Mouse (Mus musculus) lung, embryonic 14.5 days (tissue): ENCODE results near the gene Ncoa3. TPM values are rescaled to one million over a fixed set of nuclear protein-coding genes. Genes with fewer than 3 reads are reported as not detected.
A peak's percentile ranks its signal among the peaks of the same experiment; 100 is the strongest.
"Not testable (repeated sequence)": the region's sequence is repeated elsewhere in the genome, so short reads cannot be mapped to it uniquely, and the experiment has no call there.

Source experiments
- ATAC-seq: fragments of 200-750 bp; cut with Nextera tagmentation; 2 replicates; pipeline ENCODE4 v1.8.0; 2017; ENCODE audit warnings: mild to moderate bottlenecking, moderate TSS enrichment, moderate library complexity; ENCODE audit not compliant: insufficient read depth
- DNase-seq: peaks from one replicate; pipeline ENCODE4 v3.0.0-alpha.2; 2015
- H3K27ac ChIP-seq: fragments of 300-500 bp; sonication (generic); 2 replicates; pipeline ENCODE4 v1.5.1; 2014; ENCODE audit warnings: low read depth, mild to moderate bottlenecking, moderate library complexity
- H3K27me3 ChIP-seq: fragments of 300-500 bp; sonication (generic); 2 replicates; pipeline ENCODE4 v1.6.1; 2014; ENCODE audit warnings: low read length, control low read depth; ENCODE audit not compliant: insufficient read depth
- H3K36me3 ChIP-seq: fragments of 300-500 bp; sonication (generic); 2 replicates; pipeline ENCODE4 v1.6.1; 2014; ENCODE audit warnings: control low read depth; ENCODE audit not compliant: insufficient read depth
- H3K4me1 ChIP-seq: fragments of 300-500 bp; sonication (generic); 2 replicates; pipeline ENCODE4 v1.6.1; 2014; ENCODE audit warnings: antibody characterized with exemption, control low read depth; ENCODE audit not compliant: insufficient read depth
- H3K4me2 ChIP-seq: fragments of 300-500 bp; sonication (generic); 2 replicates; pipeline ENCODE4 v1.6.1; 2014; ENCODE audit warnings: mild to moderate bottlenecking
- H3K4me3 ChIP-seq: fragments of 300-500 bp; sonication (generic); 2 replicates; pipeline ENCODE4 v1.5.1; 2014; ENCODE audit warnings: low read depth, low read length
- H3K9ac ChIP-seq: fragments of 300-500 bp; sonication (generic); 2 replicates; pipeline ENCODE4 v1.6.1; 2014
- H3K9me3 ChIP-seq: fragments of 300-500 bp; sonication (generic); 2 replicates; pipeline ENCODE4 v1.6.1; 2016; ENCODE audit warnings: low read depth, low read length, control low read depth
- CTCF ChIP-seq: IDR thresholded peaks from 2 replicates; pipeline ENCODE4 v1.5.1; 2016; ENCODE audit warnings: antibody characterized with exemption, low read depth
- WGBS: fragments of 180-500 bp; shearing (Covaris S2); extraction: QIAGEN DNeasy Blood & Tissue Kit; methylation state at CpG from one replicate; pipeline ENCODE4 v1.1.7; 2014; 5-methylcytosine and 5-hydroxymethylcytosine counted together
- polyA plus RNA-seq: library from polyadenylated mRNA; unstranded; fragments of >200 nt; fragmentation: Nextera tagmentation; extraction: Ambion mirVana; gene quantifications from 2 replicates; pipeline ENCODE4 v1.2.1, GENCODE M21; 2014

The Ncoa3 gene
- polyA plus RNA-seq, 1 experiment from 2014 or later, result 17.4 TPM

- H3K9ac ChIP-seq, result no peak overlapping the region
- H3K27ac ChIP-seq, result no peak overlapping the region
- no peak for ATAC-seq
- H3K27me3 ChIP-seq, result no peaks in the 10 kb centered on the region
- DNase-seq, result no peak
- H3K4me3 ChIP-seq, result no peak overlapping the region
- WGBS, result 85% methylated on average over 10 of the region's 10 CpGs
- H3K4me2 ChIP-seq, result no peak overlapping the region
- peaks cover 11% of the 10 kb centered on the region; the same call in 1 of the 2 replicates for H3K36me3 ChIP-seq
- no peaks in the 10 kb centered on the region for H3K9me3 ChIP-seq
- 0 out of 2 replicates have a peak, but pooled peaks cover 4% of the 10 kb centered on the region for H3K4me1 ChIP-seq
- TF ChIP-seq CTCF, result no peak
These were observed 90.2 kb downstream of the Ncoa3 start for GRCm38 (mm10) chr2:166082661-166083060.

GRCm38 (mm10) chr2:166083542-166084031 is 91.2 kb downstream of the Ncoa3 start:
- no peak overlapping the region for H3K9ac ChIP-seq
- no peak for DNase-seq
- WGBS, result 64% methylated on average over 9 of the region's 9 CpGs

GRCm38 (mm10) chr2:166084111-166084510 is 91.7 kb downstream of the Ncoa3 start:
- H3K36me3 ChIP-seq, result peaks cover 8% of the 10 kb centered on the region; the same call in 1 of the 2 replicates
- DNase-seq (no peak), ATAC-seq (no peak)
- H3K9me3 ChIP-seq, result no peaks in the 10 kb centered on the region
- H3K4me3 ChIP-seq, result no peak overlapping the region
- H3K27me3 ChIP-seq, result no peaks in the 10 kb centered on the region
- WGBS, result 83% methylated on average over 7 of the region's 7 CpGs
- H3K4me2 ChIP-seq, result no peak overlapping the region
- H3K4me1 ChIP-seq, result 0 out of 2 replicates have a peak, but pooled peaks cover 4% of the 10 kb centered on the region
- H3K9ac ChIP-seq, result no peak overlapping the region
- no peak for TF ChIP-seq CTCF
- no peak overlapping the region for H3K27ac ChIP-seq

More at GRCm38 (mm10) chr2:166083542-166084031, 91.2 kb downstream of the Ncoa3 start:
- Histone ChIP-seq H3K4me3 (no peak overlapping the region), H3K9me3 (no peaks in the 10 kb centered on the region), H3K36me3 (peaks cover 8% of the 10 kb centered on the region; the same call in 1 of the 2 replicates), H3K27me3 (no peaks in the 10 kb centered on the region), H3K4me1 (0 out of 2 replicates have a peak, but pooled peaks cover 4% of the 10 kb centered on the region), H3K4me2 (no peak overlapping the region), H3K27ac (no peak overlapping the region)
- no peak for TF ChIP-seq CTCF
- no peak for ATAC-seq

- ATAC-seq, H3K9me3 ChIP-seq, H3K4me3 ChIP-seq, H3K4me1 ChIP-seq, H3K27ac ChIP-seq, H3K36me3 ChIP-seq, H3K4me2 ChIP-seq, H3K9ac ChIP-seq, H3K27me3 ChIP-seq: not testable (repeated sequence)
- 31% methylated on average over 6 of the region's 6 CpGs for WGBS
- peak; percentile 82 for DNase-seq
- TF ChIP-seq CTCF, result peak; percentile 87
These were observed 92.5 kb downstream of the Ncoa3 start for GRCm38 (mm10) chr2:166084964-166085363.

GRCm38 (mm10) chr2:166085780-166086179 is 93.3 kb downstream of the Ncoa3 start:
- H3K4me2 ChIP-seq, result no peak overlapping the region
- no peak overlapping the region for H3K4me3 ChIP-seq
- WGBS, result 85% methylated on average over 10 of the region's 10 CpGs
- ATAC-seq (no peak), DNase-seq (no peak)
- H3K27me3 ChIP-seq, result no peaks in the 10 kb centered on the region
- H3K9me3 ChIP-seq, result no peaks in the 10 kb centered on the region
- no peak for TF ChIP-seq CTCF
- no peak overlapping the region for H3K27ac ChIP-seq
- H3K9ac ChIP-seq, result no peak overlapping the region
- H3K4me1 ChIP-seq, result 0 out of 2 replicates have a peak, but pooled peaks cover 3% of the 10 kb centered on the region
- H3K36me3 ChIP-seq, result peaks cover 8% of the 10 kb centered on the region; the same call in 1 of the 2 replicates

GRCm38 (mm10) chr2:166086457-166087233 is 94.2 kb downstream of the Ncoa3 start:
- Histone ChIP-seq H3K27me3 (no peaks in the 10 kb centered on the region), H3K27ac (no peak overlapping the region), H3K9me3 (no peaks in the 10 kb centered on the region), H3K4me3 (no peak overlapping the region), H3K9ac (no peak overlapping the region), H3K4me2 (no peak overlapping the region), H3K36me3 (peaks cover 14% of the 10 kb centered on the region; the same call in 1 of the 2 replicates), H3K4me1 (no peaks in the 10 kb centered on the region)
- DNase-seq (no peak), ATAC-seq (no peak)
- TF ChIP-seq CTCF, result no peak
- 84% methylated on average over 29 of the region's 29 CpGs for WGBS

GRCm38 (mm10) chr2:166088991-166089390 is 96.6 kb downstream of the Ncoa3 start:
- H3K4me3 ChIP-seq, result no peak overlapping the region
- TF ChIP-seq CTCF, result no peak
- no peak overlapping the region for H3K27ac ChIP-seq
- no peak overlapping the region for H3K4me2 ChIP-seq
- no peak overlapping the region for H3K9ac ChIP-seq
- H3K36me3 ChIP-seq, result peaks cover 15% of the 10 kb centered on the region; the same call in 1 of the 2 replicates
- H3K4me1 ChIP-seq, result no peaks in the 10 kb centered on the region
- ATAC-seq, result no peak
- 84% methylated on average over 9 of the region's 9 CpGs for WGBS
- no peak for DNase-seq
- no peaks in the 10 kb centered on the region for H3K9me3 ChIP-seq
- no peaks in the 10 kb centered on the region for H3K27me3 ChIP-seq
